Mouse (Mus musculus) kidney, adult 18-20 months (tissue): ENCODE measurements at regions not wholly inside any gene's neighbourhood (a gene's known extent, or its start where the extent isn't known, plus 50 kb on each side); places are given as distances from the start of the nearest gene placed in this dataset.

Experiments used
- DNase-seq: peaks from one replicate; pipeline ENCODE4 v3.0.0; 2021

DNA sequence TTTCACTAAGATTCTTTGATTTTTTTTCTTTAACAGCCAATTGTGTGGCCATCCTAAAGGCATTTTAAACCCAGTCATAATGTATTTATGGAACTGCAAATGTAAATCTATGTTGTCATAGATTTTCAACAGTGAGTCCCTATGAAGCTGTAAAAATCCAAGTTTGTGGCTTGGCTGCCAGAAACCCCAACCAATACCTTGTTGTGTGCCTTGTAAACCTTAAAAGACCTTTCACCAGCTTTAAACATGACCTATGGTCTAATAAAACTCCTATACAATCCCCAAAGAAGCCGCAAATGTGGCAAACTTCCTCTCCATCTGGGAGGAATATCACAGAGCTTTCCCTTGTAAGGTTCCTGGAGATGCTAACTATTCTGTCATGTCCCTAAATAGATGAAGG, 125.4 kb upstream of the Igf1 start:
- DNase-seq = no peak

GRCm38 (mm10) chr10:87733241-87733640, 124.8 kb upstream of the Igf1 start:
- no peak for DNase-seq

DNA sequence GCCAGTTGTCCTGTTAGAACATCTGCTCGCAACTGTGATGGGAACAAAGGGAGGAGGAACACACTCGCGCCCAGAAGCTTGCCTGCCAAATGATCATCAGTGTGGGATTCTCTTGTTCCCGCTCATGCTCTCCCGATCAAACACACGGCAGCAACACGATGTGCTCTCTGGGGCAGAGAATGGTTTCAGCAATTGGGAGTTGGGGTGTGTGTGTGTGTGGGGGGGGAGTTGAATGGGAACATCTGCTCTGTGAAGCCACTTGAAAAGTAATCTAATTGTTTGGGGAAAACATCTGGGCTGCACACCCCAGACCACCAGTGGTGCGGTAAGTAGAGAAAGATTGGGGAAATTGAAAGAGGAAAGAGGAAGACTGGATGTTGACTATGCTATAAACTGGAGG, 117.7 kb upstream of the Igf1 start:
- DNase-seq = no peak

DNA sequence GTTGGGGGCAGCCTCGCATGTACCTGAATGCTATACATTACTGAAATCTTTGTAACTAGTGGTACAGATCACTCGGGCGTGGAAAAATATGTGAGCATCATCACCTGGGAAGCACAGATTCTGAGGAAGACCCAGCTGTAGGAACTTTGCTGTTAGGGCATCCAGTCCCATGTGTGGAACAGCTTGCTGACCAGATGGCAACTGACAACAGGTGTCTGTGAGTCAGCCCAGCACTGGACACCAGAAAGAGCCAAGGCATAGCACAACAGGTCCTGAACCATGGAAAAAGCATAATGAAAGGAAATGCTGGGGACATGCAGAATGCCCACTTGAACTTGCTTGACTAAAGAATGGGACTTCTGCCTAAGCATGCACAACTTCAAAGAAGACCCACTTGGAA, 115.3 kb upstream of the Igf1 start:
- no peak for DNase-seq

- no peak for DNase-seq
Measured at GRCm38 (mm10) chr10:87747846-87748552, 110.1 kb upstream of the Igf1 start.

DNA sequence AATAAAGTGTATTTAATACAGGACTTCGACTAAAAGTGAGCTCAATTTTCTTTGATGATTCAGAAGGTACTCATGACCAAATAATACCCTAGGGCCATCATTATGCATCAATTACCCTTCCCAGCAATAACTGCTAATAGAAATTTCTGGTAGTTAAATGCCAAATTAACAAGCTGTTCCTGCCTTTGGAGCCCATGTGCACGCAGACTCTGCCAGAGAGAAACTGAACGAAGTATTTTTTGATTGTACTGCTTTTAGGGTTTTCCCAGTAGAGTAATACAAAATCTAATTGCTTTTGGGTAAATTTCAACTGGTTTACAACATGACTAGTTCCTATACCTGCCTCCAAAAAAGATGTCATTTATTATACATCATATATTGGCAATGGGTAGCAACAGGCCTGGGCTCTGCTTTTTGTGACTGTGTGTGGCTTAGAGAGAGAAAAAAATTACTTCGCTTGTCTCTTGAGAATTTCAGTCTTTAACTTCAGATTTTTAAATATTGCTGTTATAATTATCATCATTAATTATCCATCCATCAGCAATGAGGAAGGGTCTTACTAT, 109.4 kb upstream of the Igf1 start:
- DNase-seq = no peak

- DNase-seq = peak; percentile 5
Measured at GRCm38 (mm10) chr10:87750321-87750720, 107.7 kb upstream of the Igf1 start.

- DNase-seq = no peak
Measured at GRCm38 (mm10) chr10:87750972-87751371, 107.1 kb upstream of the Igf1 start.

DNA sequence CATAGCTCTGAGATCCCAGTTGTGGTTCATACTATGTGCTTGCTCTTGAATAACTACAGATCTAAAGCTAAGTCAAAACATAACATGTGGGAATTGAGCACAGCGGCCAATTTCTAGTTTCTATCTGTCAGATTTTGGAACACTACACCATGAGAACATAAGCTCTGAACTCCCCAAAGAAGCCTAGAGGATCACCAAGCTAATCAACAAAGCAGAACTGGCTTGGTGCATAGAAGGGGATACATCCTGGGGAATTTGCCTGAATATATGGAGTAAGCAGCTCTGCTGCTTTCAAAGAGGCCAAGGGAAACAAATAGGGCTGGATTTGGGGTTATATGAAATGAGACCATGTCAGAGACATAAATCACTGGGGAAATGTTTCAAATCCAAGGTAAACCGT, 105.9 kb upstream of the Igf1 start:
- DNase-seq = no peak

DNA sequence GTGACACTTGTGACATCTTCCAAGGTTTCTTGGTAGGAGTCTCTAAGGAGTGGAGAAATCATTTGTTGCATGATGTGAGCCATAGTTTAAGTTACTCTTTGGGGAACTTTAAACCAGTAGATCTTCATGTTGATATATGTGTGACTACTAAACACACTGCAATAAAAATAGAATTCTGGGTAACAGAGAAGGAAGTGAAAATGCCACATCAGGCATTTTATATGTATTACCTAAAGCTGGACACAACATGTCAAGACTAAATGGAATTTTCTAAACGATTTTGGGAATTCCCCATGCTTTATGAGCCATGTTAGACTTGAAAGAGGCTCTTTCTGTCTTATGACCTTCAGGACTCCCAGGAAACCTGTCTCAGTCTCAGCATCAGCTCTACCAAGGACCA, 104.6 kb upstream of the Igf1 start:
- no peak for DNase-seq

DNA sequence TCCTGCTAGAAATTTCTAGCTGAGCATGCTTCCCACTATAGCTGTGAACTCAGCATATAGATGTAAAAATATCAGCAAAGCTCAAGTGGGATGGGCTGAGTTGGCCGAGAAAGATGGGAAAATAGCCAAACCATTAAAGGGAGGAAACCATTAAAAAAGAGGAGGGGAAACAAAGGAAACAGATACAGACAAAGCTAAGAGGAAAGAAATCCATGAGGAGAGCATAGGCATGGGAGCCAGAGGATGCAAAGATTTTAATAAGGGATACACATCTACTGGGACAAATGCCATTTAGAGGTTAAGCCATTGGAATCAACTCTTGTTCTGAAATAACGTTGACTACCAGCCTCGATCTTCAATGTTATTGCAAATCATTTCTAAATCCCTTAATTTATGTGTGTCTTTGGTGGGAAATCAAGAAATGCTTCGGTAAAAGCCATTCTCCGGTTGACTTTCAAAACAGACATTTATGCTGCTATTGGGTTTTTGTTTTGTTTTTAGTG, 96.5 kb upstream of the Igf1 start:
- DNase-seq = no peak

DNA sequence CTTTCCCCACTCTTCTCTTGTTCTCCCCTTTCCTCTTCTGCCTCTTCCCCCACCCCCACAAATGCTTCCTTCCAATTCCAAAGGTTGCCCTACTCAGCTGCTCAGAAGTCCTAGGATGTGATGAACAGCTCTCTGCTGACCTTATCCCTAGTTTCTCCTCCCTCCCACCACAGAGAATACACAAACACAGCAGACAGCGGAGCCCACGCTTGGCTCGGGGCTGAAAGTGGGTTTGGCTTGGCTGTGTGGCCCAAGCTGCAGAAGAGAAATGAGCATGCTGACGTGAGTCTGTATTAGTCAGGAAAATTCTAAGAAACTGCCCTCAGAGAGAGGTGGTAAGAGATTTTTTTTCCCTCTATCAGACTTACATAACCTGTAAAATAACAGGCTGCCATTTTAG, 70.5 kb upstream of the Igf1 start:
- DNase-seq = peak; percentile 7

DNA sequence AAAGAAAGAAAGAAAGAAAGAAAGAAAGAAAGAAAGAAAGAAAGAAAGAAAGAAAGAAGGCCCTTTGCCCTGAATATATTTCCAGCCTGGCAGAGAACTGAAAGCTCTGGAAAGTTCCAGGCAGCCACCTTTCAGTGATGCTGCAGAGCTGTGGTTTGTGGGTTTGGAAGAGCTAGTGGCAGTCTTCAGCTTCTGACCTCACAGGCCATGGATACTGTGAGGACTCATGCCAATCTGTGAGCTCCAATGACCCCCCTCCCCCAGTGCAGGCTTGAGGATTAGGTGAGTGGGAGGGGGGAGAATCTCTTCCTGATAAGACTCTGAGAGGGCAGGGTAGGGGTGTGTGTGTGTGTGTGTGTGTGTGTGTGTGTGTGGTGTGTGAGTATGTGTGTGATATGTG, 65.7 kb upstream of the Igf1 start:
- DNase-seq = no peak

DNA sequence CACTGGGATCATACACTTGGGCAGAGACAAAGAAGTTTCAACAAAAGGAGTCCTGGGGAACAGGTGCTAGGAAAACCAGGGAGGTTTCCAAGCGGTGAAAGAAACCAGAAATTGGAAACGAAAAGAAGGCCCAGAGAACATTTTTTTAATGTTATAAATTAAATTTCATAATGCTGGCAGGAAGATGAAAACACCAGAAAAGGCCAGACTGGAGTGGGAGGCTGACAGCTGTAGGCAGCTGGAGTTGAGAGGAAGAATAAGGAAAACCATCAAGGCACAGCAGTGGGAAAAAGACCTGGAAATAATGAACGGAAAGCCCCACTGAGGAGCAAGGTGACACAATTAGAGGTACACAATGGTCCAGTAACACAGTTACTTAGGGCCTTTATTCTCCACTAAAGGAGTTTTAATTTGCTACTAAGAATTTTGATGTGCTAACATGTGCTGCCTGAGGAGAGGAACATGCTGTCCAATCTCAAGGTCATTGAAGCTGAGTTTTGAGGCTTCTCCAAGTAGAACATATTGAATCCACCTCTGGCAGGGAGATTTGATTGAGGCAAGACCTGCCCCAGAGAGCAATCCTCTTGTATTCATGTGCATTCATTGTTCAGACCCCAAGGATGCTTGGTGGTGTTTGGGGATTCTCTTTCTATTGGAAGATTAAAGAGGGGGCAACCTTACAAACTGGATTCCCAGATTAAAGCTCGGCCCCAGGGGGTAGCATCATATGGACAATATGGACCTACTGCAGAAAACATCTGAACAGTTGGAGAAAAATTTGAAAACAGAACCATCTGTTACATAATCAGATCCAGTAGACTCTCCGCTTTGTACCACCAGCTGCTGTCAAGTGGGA, 53.9 kb upstream of the Igf1 start:
- no peak for DNase-seq

DNA sequence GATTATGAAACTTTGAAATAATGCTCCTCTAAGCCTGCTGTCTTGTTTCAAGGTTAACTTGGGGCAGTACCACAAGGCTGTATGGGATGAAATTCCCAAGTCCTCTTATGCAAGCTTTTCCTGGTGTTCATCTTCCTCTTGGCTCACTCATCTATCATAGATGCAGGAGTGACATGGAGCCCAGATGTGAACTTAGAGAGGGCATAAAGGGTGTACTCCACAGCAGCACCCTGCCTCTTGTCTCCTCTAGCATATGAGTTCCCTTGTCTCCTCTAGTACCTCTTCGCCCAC, 53.3 kb upstream of the Igf1 start:
- DNase-seq = no peak
